Mouse (Mus musculus) CH12.LX (cell line): ENCODE measurements around the gene Gm20388. TPM values are rescaled to one million over a fixed set of nuclear protein-coding genes. Genes with fewer than 3 reads are reported as not detected.
A peak's percentile ranks its signal among the peaks of the same experiment; 100 is the strongest.

Experiments
- DNase-seq: peaks from one replicate; pipeline ENCODE4 v3.0.0-alpha.2; 2013; ENCODE audit errors: extremely low read depth
- H3K27ac ChIP-seq: 2 replicates; pipeline ENCODE4 v1.5.1; 2012; ENCODE audit warnings: low read depth, mild to moderate bottlenecking, control low read depth, moderate library complexity; ENCODE audit not compliant: insufficient read depth
- H3K27me3 ChIP-seq: replicated peaks from 2 replicates; pipeline ENCODE3; 2012; ENCODE audit warnings: inconsistent platforms
- H3K36me3 ChIP-seq, 2 experiments: replicated peaks in 1 of 2; 2 replicates each; pipeline versions ENCODE3 to v1.6.1; 2012; ENCODE audit warnings: inconsistent platforms in 1 of 2, low read length in 1 of 2, mild to moderate bottlenecking in 1 of 2, mixed read lengths in 1 of 2, moderate library complexity in 1 of 2; ENCODE audit not compliant: control insufficient read depth in 1 of 2, insufficient read depth in 1 of 2
- H3K4me1 ChIP-seq, 2 experiments: 2 replicates each; pipeline ENCODE4 v1.6.1; 2012; ENCODE audit warnings: inconsistent platforms in 1 of 2, moderate library complexity in 1 of 2; ENCODE audit not compliant: insufficient read depth in 2 of 2, control insufficient read depth in 1 of 2
- H3K4me2 ChIP-seq: 2 replicates; pipeline ENCODE4 v1.6.1; 2012; ENCODE audit warnings: low read depth, mild to moderate bottlenecking, control low read depth; ENCODE audit not compliant: poor library complexity, insufficient read depth, severe bottlenecking
- H3K4me3 ChIP-seq, 3 experiments: fragments of 150-350 bp in 1 of 3; sonication (generic) in 1 of 3; replicated peaks in 1 of 3; 2 replicates each; pipeline versions ENCODE3 to v1.5.1; 2011 to 2012; ENCODE audit warnings: low read depth in 2 of 3, low read length in 2 of 3, mild to moderate bottlenecking in 2 of 3, moderate library complexity in 2 of 3, control low read depth in 1 of 3, improper control_type of control experiment in 1 of 3, inconsistent platforms in 1 of 3, mixed read lengths in 1 of 3; ENCODE audit not compliant: poor library complexity in 1 of 3
- H3K79me2 ChIP-seq: replicated peaks from 2 replicates; pipeline ENCODE4 v1.6.1; 2012; ENCODE audit warnings: mild to moderate bottlenecking, moderate library complexity; ENCODE audit not compliant: control insufficient read depth, poor library complexity, insufficient read depth, severe bottlenecking; ENCODE audit errors: extremely low read depth
- H3K9ac ChIP-seq: 2 replicates; pipeline ENCODE4 v1.6.1; 2012; ENCODE audit warnings: low read depth, mild to moderate bottlenecking, control low read depth, moderate library complexity; ENCODE audit not compliant: insufficient read depth
- H3K9me3 ChIP-seq: replicated peaks from 2 replicates; pipeline ENCODE3; 2012; ENCODE audit warnings: low read length, inconsistent platforms, mixed read lengths
- CHD2 ChIP-seq: IDR thresholded peaks from 2 replicates; pipeline ENCODE4 v1.6.1; 2011; ENCODE audit warnings: low read length, improper control_type of control experiment
- E2F4 ChIP-seq: IDR thresholded peaks from 2 replicates; pipeline ENCODE4 v1.6.1; 2011; ENCODE audit warnings: low read depth, low read length, improper control_type of control experiment; ENCODE audit not compliant: insufficient replicate concordance
- ELF1 ChIP-seq: IDR thresholded peaks from 2 replicates; pipeline ENCODE4 v1.6.1; 2014; ENCODE audit warnings: low read depth, mild to moderate bottlenecking, inconsistent platforms, low read length, improper control_type of control experiment
- EP300 ChIP-seq: IDR thresholded peaks from 2 replicates; pipeline ENCODE4 v1.6.1; 2011; ENCODE audit warnings: low read length, improper control_type of control experiment
- ETS1 ChIP-seq: conservative IDR thresholded peaks from 2 replicates; pipeline ENCODE4 v1.6.1; 2012; ENCODE audit warnings: low read depth, mild to moderate bottlenecking, inconsistent platforms, low read length, improper control_type of control experiment, moderate library complexity
- GABPA ChIP-seq: IDR thresholded peaks from 2 replicates; pipeline ENCODE4 v1.6.1; 2012; ENCODE audit warnings: low read depth, low read length, improper control_type of control experiment, inconsistent platforms; ENCODE audit not compliant: insufficient replicate concordance
- HCFC1 ChIP-seq: IDR thresholded peaks from 2 replicates; pipeline ENCODE4 v1.6.1; 2012; ENCODE audit warnings: low read depth, mild to moderate bottlenecking, inconsistent platforms, low read length, improper control_type of control experiment
- IRF4 ChIP-seq: IDR thresholded peaks from 2 replicates; pipeline ENCODE4 v1.6.1; 2014; ENCODE audit warnings: low read depth, mild to moderate bottlenecking, inconsistent platforms, low read length, improper control_type of control experiment
- JUN ChIP-seq: IDR thresholded peaks from 2 replicates; pipeline ENCODE4 v1.6.1; 2011; ENCODE audit warnings: low read depth, mild to moderate bottlenecking, low read length, improper control_type of control experiment, moderate library complexity; ENCODE audit not compliant: insufficient read depth
- JUND ChIP-seq: conservative IDR thresholded peaks from 2 replicates; pipeline ENCODE4 v1.6.1; 2011; ENCODE audit warnings: low read depth, low read length, improper control_type of control experiment
- MAFK ChIP-seq: IDR thresholded peaks from 2 replicates; pipeline ENCODE4 v1.6.1; 2011; ENCODE audit warnings: low read length, improper control_type of control experiment; ENCODE audit not compliant: insufficient replicate concordance
- MAX ChIP-seq: IDR thresholded peaks from 2 replicates; pipeline ENCODE4 v1.6.1; 2011; ENCODE audit warnings: low read length, improper control_type of control experiment
- MEF2A ChIP-seq: IDR thresholded peaks from 2 replicates; pipeline ENCODE4 v1.6.1; 2014; ENCODE audit warnings: low read depth, mild to moderate bottlenecking, inconsistent platforms, low read length, improper control_type of control experiment, borderline replicate concordance
- MXI1 ChIP-seq: IDR thresholded peaks from 2 replicates; pipeline ENCODE4 v1.6.1; 2011; ENCODE audit warnings: mild to moderate bottlenecking, low read depth, low read length, improper control_type of control experiment
- MYC ChIP-seq: IDR thresholded peaks from 2 replicates; pipeline ENCODE4 v1.6.1; 2011; ENCODE audit warnings: low read depth, mild to moderate bottlenecking, improper control_type of control experiment, low read length
- NELFE ChIP-seq: IDR thresholded peaks from 2 replicates; pipeline ENCODE4 v1.6.1; 2011; ENCODE audit warnings: low read depth, low read length, improper control_type of control experiment
- NRF1 ChIP-seq: IDR thresholded peaks from 2 replicates; pipeline ENCODE4 v1.6.1; 2014; ENCODE audit warnings: low read depth, mild to moderate bottlenecking, inconsistent platforms, low read length, improper control_type of control experiment, moderate library complexity
- POLR2A ChIP-seq: IDR thresholded peaks from 2 replicates; pipeline ENCODE4 v1.6.1; 2011; ENCODE audit warnings: low read depth, mild to moderate bottlenecking, improper control_type of control experiment, low read length
- POLR2AphosphoS2 ChIP-seq: IDR thresholded peaks from 2 replicates; pipeline ENCODE4 v1.6.1; 2011; ENCODE audit warnings: low read depth, low read length, improper control_type of control experiment
- RCOR1 ChIP-seq: conservative IDR thresholded peaks from 2 replicates; pipeline ENCODE4 v1.6.1; 2012; ENCODE audit warnings: low read depth, mild to moderate bottlenecking, inconsistent platforms, low read length, improper control_type of control experiment
- SIN3A ChIP-seq: IDR thresholded peaks from 2 replicates; pipeline ENCODE4 v1.6.1; 2012; ENCODE audit warnings: low read length, improper control_type of control experiment, inconsistent platforms
- SMC3 ChIP-seq: IDR thresholded peaks from 2 replicates; pipeline ENCODE4 v1.6.1; 2011; ENCODE audit warnings: low read depth, low read length, improper control_type of control experiment
- TBP ChIP-seq: conservative IDR thresholded peaks from 2 replicates; pipeline ENCODE4 v1.6.1; 2011; ENCODE audit warnings: low read depth, low read length, improper control_type of control experiment
- TCF12 ChIP-seq: IDR thresholded peaks from 2 replicates; pipeline ENCODE4 v1.6.1; 2014; ENCODE audit warnings: low read depth, mild to moderate bottlenecking, inconsistent platforms, low read length, improper control_type of control experiment
- UBTF ChIP-seq: IDR thresholded peaks from 2 replicates; pipeline ENCODE4 v1.6.1; 2012; ENCODE audit warnings: low read depth, mild to moderate bottlenecking, inconsistent platforms, low read length, improper control_type of control experiment, moderate library complexity
- USF2 ChIP-seq: conservative IDR thresholded peaks from 2 replicates; pipeline ENCODE4 v1.6.1; 2011; ENCODE audit warnings: low read depth, low read length, improper control_type of control experiment
- ZC3H11A ChIP-seq: IDR thresholded peaks from 2 replicates; pipeline ENCODE4 v1.6.1; 2012; ENCODE audit warnings: low read depth, mild to moderate bottlenecking, inconsistent platforms, low read length, improper control_type of control experiment
- ZKSCAN1 ChIP-seq: IDR thresholded peaks from 2 replicates; pipeline ENCODE4 v1.6.1; 2012; ENCODE audit warnings: low read depth, inconsistent platforms, low read length, improper control_type of control experiment, borderline replicate concordance
- ZMIZ1 ChIP-seq: IDR thresholded peaks from 2 replicates; pipeline ENCODE4 v1.6.1; 2012; ENCODE audit warnings: low read depth, mild to moderate bottlenecking, inconsistent platforms, low read length, improper control_type of control experiment
- dilution Hi-C: fragments of 300-500 bp; cut with MboI; formaldehyde crosslinking; loops from 2 replicates; pipeline ENCODE4 v1.14.3; 2020; ENCODE audit warnings: low sequenced_read_pairs; ENCODE audit not compliant: extremely low pct_unique_long_range_greater_than_20kb, extremely low pct_ligation_motif_present
- in situ Hi-C: fragments of 300-500 bp; cut with MboI; formaldehyde crosslinking; loops from 3 replicates; pipeline ENCODE4 v1.14.3; 2019; ENCODE audit warnings: low sequenced_read_pairs, low pct_ligation_motif_present, low pct_unique_long_range_greater_than_20kb, mixed read lengths
- polyA plus RNA-seq: library from polyadenylated mRNA; unstranded; fragments of >175 nt; gene quantifications from 2 replicates; pipeline ENCODE4 v1.2.1, GENCODE M21; 2012; ENCODE audit warnings: low read depth; ENCODE audit not compliant: insufficient read length
- total RNA-seq, 2 experiments: library from RNA; depleted of rRNA; stranded (reverse); fragments of 300-350 nt in 1 of 2; fragments of >200 nt in 1 of 2; gene quantifications; 2 replicates each; pipeline ENCODE4 v1.2.3; 2012 to 2014

Gene Gm20388
- total and polyA plus RNA-seq, 3 experiments: 14.8 to 26.3 (median 22.2) TPM

DNA sequence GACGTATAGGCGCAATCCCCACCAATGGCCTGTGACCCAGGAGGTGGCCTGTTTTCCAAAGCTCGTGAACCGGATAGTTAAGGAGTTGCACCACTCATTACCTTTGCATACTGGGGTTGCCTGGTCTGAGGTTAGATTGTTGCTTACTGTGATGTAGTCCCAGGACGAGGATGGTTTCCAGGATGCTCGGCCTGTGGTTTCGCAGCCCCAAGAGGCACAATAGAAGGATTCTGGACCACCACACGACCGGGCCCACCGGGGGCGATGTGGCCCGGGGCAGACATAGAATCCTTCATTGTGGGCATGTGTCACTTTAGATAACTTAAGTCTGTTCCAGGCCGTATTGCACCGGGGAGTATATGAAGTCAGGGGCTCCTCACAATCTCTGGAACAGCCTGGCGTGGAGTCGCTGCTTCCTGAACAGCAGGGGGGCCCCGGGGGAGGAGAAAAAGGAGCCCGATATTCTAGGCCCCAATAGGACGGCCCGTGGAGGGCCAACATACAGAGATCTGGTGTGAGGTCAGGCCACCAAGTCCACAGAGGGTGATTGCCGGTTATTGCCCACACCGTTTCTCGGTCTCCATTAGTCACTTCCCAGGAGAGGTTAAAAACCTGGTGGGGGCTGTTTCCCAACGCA, 3517.1 kb downstream of the Gm20388 start (continued):
- TF ChIP-seq RCOR1 (peak; percentile 30; the same call in 1 of the 2 replicates), EP300 (no peak), SMC3 (no peak; the same call in 1 of the 2 replicates), MAFK (no peak), ZC3H11A (no peak), GABPA (no peak), MAX (no peak), UBTF (no peak), USF2 (peak; percentile 62), CHD2 (no peak; the same call in 1 of the 2 replicates), MYC (no peak), POLR2AphosphoS2 (peak; percentile 17; the same call in 1 of the 2 replicates), NELFE (peak; percentile 72), E2F4 (no peak), ZKSCAN1 (no peak)
- TF ChIP-seq, all 38 proteins: peak for 16

DNA sequence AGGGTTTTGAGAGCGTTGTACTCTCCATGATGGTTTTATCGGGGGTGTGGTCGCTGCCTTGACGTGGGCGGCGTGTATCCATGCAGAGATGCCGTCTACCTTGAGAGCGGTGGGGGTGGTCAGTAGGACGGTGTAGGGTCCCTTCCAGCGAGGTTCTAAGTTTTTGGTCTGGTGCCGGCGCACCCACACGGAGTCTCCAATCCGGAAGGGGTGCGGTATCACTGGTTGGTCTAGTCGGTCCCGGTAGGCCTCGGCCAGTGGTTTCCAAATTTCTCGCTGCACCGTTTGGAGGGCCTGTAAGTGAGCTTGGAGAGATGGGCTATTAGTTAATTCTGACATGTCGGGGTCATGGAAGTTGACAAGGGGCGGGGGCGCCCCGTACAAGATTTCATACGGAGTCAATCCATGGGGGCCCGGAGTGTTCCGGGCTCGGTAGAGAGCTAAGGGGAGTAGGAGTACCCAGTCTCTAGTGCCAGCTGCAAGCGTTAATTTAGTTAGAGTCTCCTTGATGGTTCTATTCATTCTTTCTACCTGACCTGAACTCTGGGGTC, 3517.8 kb downstream of the Gm20388 start:
- dilution Hi-C loops: no loop called here
- no peaks in the 10 kb centered on the region for H3K4me1 ChIP-seq

More for the DNA sequence above, 3517.8 kb downstream of the Gm20388 start:
- H3K79me2 ChIP-seq: peaks cover 24% of the 10 kb centered on the region
- DNase-seq: peak; percentile 62
- H3K9ac ChIP-seq: peak overlapping the region; percentile 87; the same call in 1 of the 2 replicates
- H3K36me3 ChIP-seq: peaks cover 40 to 46% of the 10 kb centered on the region in 2 experiments
- in situ Hi-C loops: no loop called here
- H3K9me3 ChIP-seq: peaks cover 58% of the 10 kb centered on the region
- no peaks in the 10 kb centered on the region for H3K27me3 ChIP-seq
- no peak overlapping the region for H3K4me2 ChIP-seq
- peak overlapping the region; percentile 53 to 66 (median 58) for H3K4me3 ChIP-seq
- peak overlapping the region; percentile 94 for H3K27ac ChIP-seq
- TF ChIP-seq POLR2AphosphoS2 (peak; percentile 14), ZMIZ1 (0 out of 2 replicates have a peak, but pooled peaks have one; percentile 13), POLR2A (peak; percentile 55), E2F4 (no peak), IRF4 (peak; percentile 53; the same call in 1 of the 2 replicates), MXI1 (peak; percentile 75), TCF12 (peak; percentile 38), MEF2A (no peak), ELF1 (peak; percentile 27; the same call in 1 of the 2 replicates), SMC3 (no peak), UBTF (peak; percentile 58; the same call in 1 of the 2 replicates), MAFK (0 out of 2 replicates have a peak, but pooled peaks have one; percentile 27), MYC (no peak), ETS1 (peak; percentile 28; the same call in 1 of the 2 replicates), JUN (no peak), CHD2 (peak; percentile 55; the same call in 1 of the 2 replicates), HCFC1 (peak; percentile 11; the same call in 1 of the 2 replicates), JUND (no peak), GABPA (no peak), NRF1 (0 out of 2 replicates have a peak, but pooled peaks have one; percentile 18), SIN3A (peak; percentile 1; the same call in 1 of the 2 replicates), NELFE (peak; percentile 39; the same call in 1 of the 2 replicates), TBP (no peak)
